Mouse (Mus musculus): Measurements from ENCODE around the gene Gm7137. TPM values are rescaled to one million over a fixed set of nuclear protein-coding genes. Genes with fewer than 3 reads are reported as not detected.
"Not testable (repeated sequence)": the region's sequence is repeated elsewhere in the genome, so short reads cannot be mapped to it uniquely, and the experiment has no call there.

The Gm7137 gene
- polyA plus RNA-seq, 1 experiment from 2014 or later: not detected

GRCm38 (mm10) chr10:77811743-77812142, 23.7 kb upstream of the Gm7137 start, which contains the start of gene Gm9507:
TSS of gene Gm9507 (minus strand) at chr10:77811843.
- Histone ChIP-seq H3K4me3 (ENCODE audit: low read depth, low read length) (no peak within 1 kb of the TSS), H3K4me2 (no peak within 1 kb of the TSS), H3K27ac (ENCODE audit: low read depth) (no peak within 1 kb of the TSS), H3K4me1 (ENCODE audit: insufficient read depth) (no peaks in the 10 kb centered on the region), H3K9ac (no peak within 1 kb of the TSS), H3K36me3 (ENCODE audit: insufficient read depth) (no peaks in the 10 kb centered on the region), H3K9me3 (ENCODE audit: low read depth, low read length) (no peaks in the 10 kb centered on the region), H3K27me3 (ENCODE audit: insufficient read depth, low read length) (no peaks in the 10 kb centered on the region)
- 64% methylated on average over 5 of the region's 5 CpGs for WGBS
- ATAC-seq (ENCODE audit: insufficient read depth) (no peak), DNase-seq (no peak)
- TF ChIP-seq CTCF (IDR thresholded peaks at IDR 0.05; ENCODE audit: low read depth): no peak

GRCm38 (mm10) chr10:77804095-77804494, 16.1 kb upstream of the Gm7137 start:
- H3K9ac ChIP-seq: no peak overlapping the region
- no peak overlapping the region for H3K27ac ChIP-seq (ENCODE audit: low read depth)
- H3K4me1 ChIP-seq (ENCODE audit: insufficient read depth): no peaks in the 10 kb centered on the region
- WGBS: 32% methylated on average over 3 of the region's 3 CpGs
- H3K9me3 ChIP-seq (ENCODE audit: low read depth, low read length): no peaks in the 10 kb centered on the region
- H3K27me3 ChIP-seq (ENCODE audit: insufficient read depth, low read length): no peaks in the 10 kb centered on the region
- peak; percentile 35 for DNase-seq
- H3K4me3 ChIP-seq (ENCODE audit: low read depth, low read length): no peak overlapping the region
- TF ChIP-seq CTCF (IDR thresholded peaks at IDR 0.05; ENCODE audit: low read depth): no peak
- no peaks in the 10 kb centered on the region for H3K36me3 ChIP-seq (ENCODE audit: insufficient read depth)
- no peak overlapping the region for H3K4me2 ChIP-seq
- ATAC-seq (ENCODE audit: insufficient read depth): no peak

GRCm38 (mm10) chr10:77798921-77799508, 11.0 kb upstream of the Gm7137 start, which contains the start of gene Gm19668:
TSS of gene Gm19668 (minus strand) at chr10:77799133.
- Histone ChIP-seq H3K36me3 (ENCODE audit: insufficient read depth) (no peaks in the 10 kb centered on the region), H3K9ac (no peak within 1 kb of the TSS), H3K9me3 (ENCODE audit: low read depth, low read length) (no peaks in the 10 kb centered on the region), H3K4me2 (no peak within 1 kb of the TSS), H3K4me3 (ENCODE audit: low read depth, low read length) (no peak within 1 kb of the TSS), H3K27me3 (ENCODE audit: insufficient read depth, low read length) (no peaks in the 10 kb centered on the region), H3K4me1 (ENCODE audit: insufficient read depth) (no peaks in the 10 kb centered on the region), H3K27ac (ENCODE audit: low read depth) (no peak within 1 kb of the TSS)
- TF ChIP-seq CTCF (IDR thresholded peaks at IDR 0.05; ENCODE audit: low read depth): no peak
- DNase-seq (no peak), ATAC-seq (ENCODE audit: insufficient read depth) (no peak)
- 53% methylated on average over 8 of the region's 8 CpGs for WGBS

GRCm38 (mm10) chr10:77798164-77798920, 10.3 kb upstream of the Gm7137 start:
- 36% methylated on average over 3 of the region's 3 CpGs for WGBS
- not testable (repeated sequence) for ATAC-seq (ENCODE audit: insufficient read depth); H3K9me3 ChIP-seq (ENCODE audit: low read depth, low read length); H3K27ac ChIP-seq (ENCODE audit: low read depth); H3K4me2 ChIP-seq; H3K4me3 ChIP-seq (ENCODE audit: low read depth, low read length); H3K27me3 ChIP-seq (ENCODE audit: insufficient read depth, low read length); H3K36me3 ChIP-seq (ENCODE audit: insufficient read depth); H3K4me1 ChIP-seq (ENCODE audit: insufficient read depth); H3K9ac ChIP-seq
- DNase-seq: peak; percentile 5

- no peaks in the 10 kb centered on the region for H3K36me3 ChIP-seq (ENCODE audit: insufficient read depth)
- H3K4me3 ChIP-seq (ENCODE audit: low read depth, low read length): no peak overlapping the region
- no peak for ATAC-seq (ENCODE audit: insufficient read depth)
- no peaks in the 10 kb centered on the region for H3K27me3 ChIP-seq (ENCODE audit: insufficient read depth, low read length)
- 5% methylated on average over 3 of the region's 3 CpGs for WGBS
- H3K4me1 ChIP-seq (ENCODE audit: insufficient read depth): no peaks in the 10 kb centered on the region
- no peaks in the 10 kb centered on the region for H3K9me3 ChIP-seq (ENCODE audit: low read depth, low read length)
- no peak overlapping the region for H3K27ac ChIP-seq (ENCODE audit: low read depth)
- TF ChIP-seq CTCF (IDR thresholded peaks at IDR 0.05; ENCODE audit: low read depth): no peak
- no peak overlapping the region for H3K9ac ChIP-seq
- no peak overlapping the region for H3K4me2 ChIP-seq
- no peak for DNase-seq
Observed at GRCm38 (mm10) chr10:77797677-77798076, 9.7 kb upstream of the Gm7137 start.

GRCm38 (mm10) chr10:77794976-77795375, 7.0 kb upstream of the Gm7137 start, which contains the start of gene Gm9639:
TSS of gene Gm9639 (minus strand) at chr10:77795076.
- H3K9ac ChIP-seq: no peak within 1 kb of the TSS
- no peak within 1 kb of the TSS for H3K4me3 ChIP-seq (ENCODE audit: low read depth, low read length)
- H3K4me1 ChIP-seq (ENCODE audit: insufficient read depth): no peaks in the 10 kb centered on the region
- no peak within 1 kb of the TSS for H3K4me2 ChIP-seq
- 38% methylated on average over 2 of the region's 2 CpGs for WGBS
- no peak within 1 kb of the TSS for H3K27ac ChIP-seq (ENCODE audit: low read depth)
- no peak for DNase-seq
- no peak for TF ChIP-seq CTCF (IDR thresholded peaks at IDR 0.05; ENCODE audit: low read depth)
- H3K9me3 ChIP-seq (ENCODE audit: low read depth, low read length): no peaks in the 10 kb centered on the region
- ATAC-seq (ENCODE audit: insufficient read depth): no peak
- no peaks in the 10 kb centered on the region for H3K27me3 ChIP-seq (ENCODE audit: insufficient read depth, low read length)
- no peaks in the 10 kb centered on the region for H3K36me3 ChIP-seq (ENCODE audit: insufficient read depth)

GRCm38 (mm10) chr10:77788621-77789020, 621 bp upstream of the Gm7137 start:
- no peak overlapping the region for H3K4me3 ChIP-seq (ENCODE audit: low read depth, low read length)
- H3K27me3 ChIP-seq (ENCODE audit: insufficient read depth, low read length): no peaks in the 10 kb centered on the region
- H3K4me2 ChIP-seq: no peak overlapping the region
- no peak overlapping the region for H3K9ac ChIP-seq
- no peaks in the 10 kb centered on the region for H3K36me3 ChIP-seq (ENCODE audit: insufficient read depth)
- no peak overlapping the region for H3K27ac ChIP-seq (ENCODE audit: low read depth)
- 64% methylated on average over 2 of the region's 2 CpGs for WGBS
- no peak for ATAC-seq (ENCODE audit: insufficient read depth)
- TF ChIP-seq CTCF (IDR thresholded peaks at IDR 0.05; ENCODE audit: low read depth): no peak
- H3K9me3 ChIP-seq (ENCODE audit: low read depth, low read length): no peaks in the 10 kb centered on the region
- no peak for DNase-seq
- H3K4me1 ChIP-seq (ENCODE audit: insufficient read depth): no peaks in the 10 kb centered on the region

- not testable (repeated sequence) for ATAC-seq (ENCODE audit: insufficient read depth); H3K9me3 ChIP-seq (ENCODE audit: low read depth, low read length); H3K27me3 ChIP-seq (ENCODE audit: insufficient read depth, low read length); DNase-seq; H3K36me3 ChIP-seq (ENCODE audit: insufficient read depth); H3K4me2 ChIP-seq; H3K9ac ChIP-seq; H3K27ac ChIP-seq (ENCODE audit: low read depth); H3K4me1 ChIP-seq (ENCODE audit: insufficient read depth); H3K4me3 ChIP-seq (ENCODE audit: low read depth, low read length)
- WGBS: 58% methylated on average over 1 of the region's 3 CpGs
Observed at GRCm38 (mm10) chr10:77783396-77783795, 4.6 kb downstream of the Gm7137 start.

GRCm38 (mm10) chr10:77782442-77782841, 5.6 kb downstream of the Gm7137 start, which contains the start of gene Gm3250:
TSS of gene Gm3250 (minus strand) at chr10:77782542.
- not testable (repeated sequence) for ATAC-seq (ENCODE audit: insufficient read depth); H3K36me3 ChIP-seq (ENCODE audit: insufficient read depth); H3K27ac ChIP-seq (ENCODE audit: low read depth); DNase-seq; H3K9me3 ChIP-seq (ENCODE audit: low read depth, low read length); H3K27me3 ChIP-seq (ENCODE audit: insufficient read depth, low read length); H3K4me2 ChIP-seq; H3K4me1 ChIP-seq (ENCODE audit: insufficient read depth); H3K4me3 ChIP-seq (ENCODE audit: low read depth, low read length); H3K9ac ChIP-seq
- 18% methylated on average over 1 of the region's 1 CpGs for whole genome bisulfite sequencing

- H3K9ac ChIP-seq; H3K4me1 ChIP-seq (ENCODE audit: insufficient read depth); H3K36me3 ChIP-seq (ENCODE audit: insufficient read depth); H3K4me3 ChIP-seq (ENCODE audit: low read depth, low read length); ATAC-seq (ENCODE audit: insufficient read depth); H3K9me3 ChIP-seq (ENCODE audit: low read depth, low read length); H3K4me2 ChIP-seq; H3K27ac ChIP-seq (ENCODE audit: low read depth); DNase-seq; H3K27me3 ChIP-seq (ENCODE audit: insufficient read depth, low read length): not testable (repeated sequence)
- 33% methylated on average over 1 of the region's 1 CpGs for WGBS
Observed at GRCm38 (mm10) chr10:77776844-77777243, 11.2 kb downstream of the Gm7137 start, which contains the start of gene Gm7138. TSS of gene Gm7138 (minus strand) at chr10:77776944.

Measured in lung, embryonic 14.5 days (tissue).